Mouse (Mus musculus): ENCODE measurements around the gene Cbx6. TPM values are rescaled to one million over a fixed set of nuclear protein-coding genes. Genes with fewer than 3 reads are reported as not detected.
A peak's percentile ranks its signal among the peaks of the same experiment; 100 is the strongest.
"Not testable (repeated sequence)": the region's sequence is repeated elsewhere in the genome, so short reads cannot be mapped to it uniquely, and the experiment has no call there.

Gene Cbx6
- total RNA-seq, 2 experiments from 2014 or later = 10.6 to 10.8 TPM

DNA sequence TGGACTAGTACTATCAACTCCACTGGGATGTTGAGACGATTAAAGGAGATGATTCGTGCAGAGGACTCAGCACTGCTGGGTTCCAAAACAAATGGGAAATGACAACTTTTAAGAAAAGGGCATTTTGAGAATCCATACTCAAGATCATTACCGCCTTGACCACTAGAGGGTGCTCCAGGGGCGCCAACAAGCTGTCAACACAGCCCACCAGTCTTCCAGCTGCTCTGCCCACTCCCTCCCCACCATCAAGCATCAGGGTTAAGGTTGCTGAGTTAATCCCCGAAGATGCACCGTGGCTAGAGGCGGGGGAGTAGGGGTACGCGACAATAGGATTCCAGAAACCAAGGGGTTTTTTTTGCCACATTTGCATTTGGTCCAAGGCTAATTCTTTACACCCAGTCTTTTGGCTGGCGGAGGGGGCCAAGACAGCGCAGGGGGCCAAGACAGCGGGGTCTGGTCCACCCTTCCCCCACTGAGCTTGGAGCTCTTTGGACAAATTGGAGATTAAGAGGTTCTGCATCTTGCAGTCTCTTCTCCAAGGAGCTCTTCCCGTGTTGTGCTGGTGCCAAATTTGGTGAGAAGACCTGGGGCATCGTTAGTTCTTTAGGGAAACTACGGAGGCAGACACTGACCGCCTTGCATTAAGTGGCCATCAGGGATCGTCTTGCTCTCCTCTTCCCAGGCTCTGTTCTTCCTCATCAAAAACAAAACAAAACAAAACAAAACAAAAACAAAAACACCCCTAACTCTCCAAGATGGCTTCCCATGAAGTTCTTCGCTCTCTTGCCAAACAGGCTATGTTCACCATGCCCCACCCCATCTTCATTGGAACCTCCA, 2.2 kb downstream of the Cbx6 start:
- ATAC-seq (replicated peaks; ENCODE audit: poor library complexity, severe bottlenecking) = peak; percentile 47

- peak; percentile 49; the same call in 1 of the 2 replicates for ATAC-seq (replicated peaks; ENCODE audit: poor library complexity, severe bottlenecking)
Observed at GRCm38 (mm10) chr15:79830388-79830787, 4.1 kb downstream of the Cbx6 start.

DNA sequence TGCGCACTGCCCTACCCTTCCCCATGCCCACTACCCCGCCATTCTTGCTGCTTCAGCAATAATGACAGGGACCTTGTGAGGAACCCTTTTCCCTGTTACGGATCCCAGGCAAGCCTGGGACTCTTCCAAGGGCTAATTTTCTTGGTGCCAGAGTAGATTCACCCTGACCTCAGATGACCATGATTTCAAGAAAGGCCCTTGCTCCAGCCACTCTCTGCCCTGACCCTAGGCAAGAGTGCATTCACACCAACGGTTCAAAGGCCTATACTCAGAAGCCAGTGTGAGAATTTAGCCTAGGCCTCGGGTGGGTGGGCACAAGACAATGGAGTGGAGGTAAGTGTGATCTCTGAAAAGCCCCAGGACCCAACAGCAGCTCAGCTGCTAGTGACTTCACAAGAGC, 5.1 kb downstream of the Cbx6 start:
- ATAC-seq (replicated peaks; ENCODE audit: poor library complexity, severe bottlenecking) = no peak

DNA sequence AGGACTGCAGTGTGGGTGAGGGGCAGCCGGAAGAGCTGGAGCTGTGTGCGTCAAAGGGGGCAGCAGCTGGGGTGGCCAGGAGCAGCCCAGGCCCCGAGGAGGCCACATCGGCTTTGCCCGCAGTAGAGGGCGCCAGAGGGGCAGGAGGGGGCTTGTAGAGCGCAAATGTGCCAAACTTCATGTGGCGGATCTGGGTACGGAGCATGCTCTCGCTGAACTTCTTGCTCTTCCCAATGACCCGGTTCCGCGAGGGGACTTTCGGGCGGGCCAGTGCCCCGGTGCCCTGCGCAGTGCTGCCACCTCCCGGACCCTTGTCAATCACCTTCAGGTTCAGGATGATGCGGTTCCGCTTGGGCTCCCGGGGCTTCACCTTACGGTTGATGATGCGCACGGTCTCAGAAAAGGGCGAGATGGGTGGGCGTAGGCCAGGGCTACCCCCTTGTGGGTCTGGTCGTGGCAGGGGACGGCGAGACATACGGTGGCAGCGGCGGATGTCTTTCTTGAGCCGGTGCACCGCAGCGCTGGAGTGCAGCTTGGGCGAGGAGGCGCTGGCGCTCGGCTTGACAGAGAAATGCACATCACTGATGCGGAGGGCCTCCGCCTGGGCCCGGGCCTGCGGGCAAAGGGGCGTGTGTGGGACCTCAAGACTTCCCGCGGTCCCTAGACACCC, 6.0 kb downstream of the Cbx6 start:
- ATAC-seq (replicated peaks; ENCODE audit: poor library complexity, severe bottlenecking) = no peak

DNA sequence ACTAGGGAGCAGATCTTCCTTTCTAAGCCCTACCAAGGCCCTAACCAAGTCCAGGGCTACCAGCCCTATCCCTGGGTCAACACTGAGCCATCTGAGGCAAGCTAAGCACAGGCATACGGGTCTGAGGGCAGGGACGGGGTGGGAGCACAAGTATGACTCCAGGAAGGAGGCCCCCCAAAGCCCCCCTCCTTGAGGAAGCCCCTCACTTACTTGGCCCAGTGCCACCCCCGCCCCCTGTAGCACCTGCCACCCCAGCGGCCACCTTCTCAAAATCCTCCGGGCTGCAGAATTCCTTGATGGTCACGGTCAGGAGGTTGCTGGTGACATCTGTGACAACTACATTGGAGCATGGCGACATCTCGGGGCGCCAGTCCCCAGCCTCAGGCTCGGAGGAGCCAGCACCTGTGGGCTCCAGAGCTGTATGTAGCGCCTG, 6.7 kb downstream of the Cbx6 start:
- no peak for ATAC-seq (replicated peaks; ENCODE audit: poor library complexity, severe bottlenecking)

DNA sequence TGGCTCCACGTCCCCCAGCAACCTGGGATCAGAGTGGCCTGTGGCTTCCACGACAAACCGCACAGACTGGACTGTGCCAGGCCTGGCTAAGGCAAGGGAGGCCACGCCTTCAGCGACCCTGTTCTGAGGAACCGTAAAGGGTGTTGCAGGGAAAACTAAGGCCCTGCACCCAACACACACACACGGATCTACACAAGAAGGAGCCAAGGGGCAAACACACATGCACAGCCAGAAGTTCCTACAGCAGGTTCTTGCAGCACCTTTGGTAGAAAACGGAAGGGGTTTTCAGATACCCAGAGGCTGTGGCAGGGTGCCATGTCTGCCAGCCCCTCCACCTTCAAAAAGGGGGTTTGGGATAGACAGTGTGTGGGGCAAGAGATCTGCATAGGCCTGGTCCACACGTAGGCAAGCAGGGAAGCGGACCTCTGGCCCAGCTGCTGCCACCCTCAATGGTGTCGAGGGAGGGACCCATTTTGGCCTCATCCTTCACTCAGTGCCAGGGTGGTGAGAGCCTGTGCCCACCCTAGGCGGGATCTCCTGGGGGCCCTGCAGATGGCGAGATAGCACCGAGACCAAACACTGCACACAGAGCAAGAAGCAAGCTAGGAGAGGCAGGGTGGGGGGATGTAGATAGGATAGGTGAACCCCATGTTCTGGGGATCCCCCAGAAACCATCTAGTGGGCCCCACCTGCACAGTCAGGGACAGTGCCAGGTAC, 7.3 kb downstream of the Cbx6 start:
- no peak for ATAC-seq (replicated peaks; ENCODE audit: poor library complexity, severe bottlenecking)

DNA sequence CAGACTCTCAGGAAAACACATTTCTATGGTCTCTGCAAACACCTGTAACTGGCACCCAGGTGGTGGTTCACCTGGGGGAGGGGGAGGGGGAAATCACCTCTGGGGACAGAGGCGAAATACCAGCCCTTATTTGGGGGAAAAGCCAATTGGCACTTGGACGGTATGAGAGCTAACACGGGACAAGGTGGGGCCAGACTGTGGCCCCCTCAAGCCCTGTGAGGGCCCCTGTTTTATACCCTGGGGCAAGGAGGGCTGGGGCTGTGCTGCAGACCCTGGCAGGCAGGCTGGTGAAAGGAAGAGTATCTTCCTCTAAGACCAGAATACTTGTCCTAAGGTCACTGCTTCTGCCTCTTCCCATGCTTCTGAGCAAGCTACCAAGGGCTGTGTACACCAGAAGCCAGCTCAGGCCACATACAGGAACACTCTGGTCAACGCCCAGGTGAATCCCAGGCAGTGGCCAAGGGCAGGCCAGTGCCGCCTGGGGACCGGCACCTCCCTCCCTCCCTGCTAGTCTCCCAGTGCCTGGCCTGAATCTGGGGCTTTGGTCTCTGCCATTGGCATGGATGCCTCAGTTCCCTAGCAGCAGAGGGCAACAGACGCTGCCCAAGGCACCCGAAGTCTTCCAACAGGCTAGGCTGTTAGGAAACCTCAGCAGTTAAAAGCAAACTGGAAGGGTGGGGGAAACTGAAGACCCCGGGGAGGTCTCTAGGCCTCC, 8.1 kb downstream of the Cbx6 start:
- no peak for ATAC-seq (replicated peaks; ENCODE audit: poor library complexity, severe bottlenecking)

- peak; percentile 37; the same call in 1 of the 2 replicates for ATAC-seq (replicated peaks; ENCODE audit: poor library complexity, severe bottlenecking)
Observed at GRCm38 (mm10) chr15:79825146-79825825, 9.2 kb downstream of the Cbx6 start.

- no peak for ATAC-seq (replicated peaks; ENCODE audit: poor library complexity, severe bottlenecking)
Observed at GRCm38 (mm10) chr15:79823588-79824280, 10.8 kb downstream of the Cbx6 start.

GRCm38 (mm10) chr15:79822265-79823199, 12.0 kb downstream of the Cbx6 start:
- ATAC-seq (replicated peaks; ENCODE audit: poor library complexity, severe bottlenecking) = no peak

DNA sequence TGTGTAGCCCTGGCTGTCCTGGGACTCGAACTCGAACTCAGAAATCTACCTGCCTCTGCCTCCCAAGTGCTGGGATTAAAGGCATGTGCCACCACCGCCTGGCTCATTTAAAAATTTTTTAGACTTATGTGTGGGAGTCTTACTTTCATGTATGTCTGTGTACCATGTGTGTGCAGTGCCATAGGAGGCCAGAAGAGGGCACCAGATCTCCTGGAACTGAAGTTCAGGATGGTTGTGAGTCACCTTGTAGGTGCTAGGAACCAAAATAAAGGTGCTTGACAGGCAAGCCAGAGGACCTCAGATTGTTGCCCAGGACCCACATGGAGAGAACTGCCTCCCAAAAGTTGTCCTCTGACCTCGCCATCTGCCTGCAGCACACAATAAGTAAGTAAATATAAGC, 16.2 kb downstream of the Cbx6 start:
- ATAC-seq (replicated peaks; ENCODE audit: poor library complexity, severe bottlenecking) = no peak

DNA sequence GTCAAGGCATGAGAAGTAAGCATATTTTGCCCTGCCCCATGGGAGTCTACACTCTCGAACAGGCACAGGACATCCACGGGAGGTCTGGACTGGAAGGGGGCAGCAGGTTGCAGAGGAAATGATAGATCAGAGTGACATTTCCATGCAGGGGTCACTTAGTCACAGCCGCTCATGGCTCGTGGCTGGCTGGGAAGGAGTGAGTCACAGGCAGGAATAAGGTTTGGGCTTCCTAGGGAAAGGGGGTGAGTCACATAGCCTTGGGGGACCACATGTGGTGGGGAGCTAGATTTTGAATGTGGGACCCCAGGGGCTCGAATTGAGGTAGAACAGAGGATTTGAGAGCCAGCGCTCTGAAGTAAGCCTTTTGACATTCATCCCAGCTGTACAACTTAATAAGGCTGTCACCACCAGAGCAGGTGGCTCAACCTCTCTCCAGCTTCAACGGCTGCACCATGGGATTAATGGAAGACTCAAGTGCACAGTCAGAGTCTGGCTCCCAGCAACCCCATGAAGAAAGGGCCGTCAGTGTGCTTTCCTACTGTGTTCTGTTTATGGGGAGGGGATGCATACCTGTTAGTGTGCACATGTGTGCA, 20.7 kb downstream of the Cbx6 start:
- no peak for ATAC-seq (replicated peaks; ENCODE audit: poor library complexity, severe bottlenecking)

DNA sequence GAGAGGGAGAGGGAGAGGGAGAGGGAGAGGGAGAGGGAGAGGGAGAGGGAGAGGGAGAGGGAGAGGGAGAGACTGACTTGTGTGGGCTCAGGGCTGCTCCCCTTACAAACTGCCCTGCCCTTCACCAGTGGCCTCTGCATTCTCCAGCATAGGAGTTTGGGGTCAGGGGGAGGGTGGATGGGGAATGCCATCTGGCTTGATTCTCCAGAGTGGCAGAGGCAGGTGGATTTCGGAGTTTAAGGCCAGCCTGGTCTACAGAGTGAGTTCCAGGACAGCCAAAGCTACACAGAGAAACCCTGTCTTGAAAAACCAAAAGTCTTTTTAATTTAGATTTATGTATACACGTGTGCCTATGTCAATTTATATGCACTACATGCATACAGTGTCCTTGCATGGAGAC, 21.6 kb downstream of the Cbx6 start:
- not testable (repeated sequence) for ATAC-seq (replicated peaks; ENCODE audit: poor library complexity, severe bottlenecking)

GRCm38 (mm10) chr15:79810997-79811396, 23.5 kb downstream of the Cbx6 start:
- no peak for ATAC-seq (replicated peaks; ENCODE audit: poor library complexity, severe bottlenecking)

- ATAC-seq (replicated peaks; ENCODE audit: poor library complexity, severe bottlenecking) = no peak
Observed at GRCm38 (mm10) chr15:79810061-79810460, 24.4 kb downstream of the Cbx6 start.

DNA sequence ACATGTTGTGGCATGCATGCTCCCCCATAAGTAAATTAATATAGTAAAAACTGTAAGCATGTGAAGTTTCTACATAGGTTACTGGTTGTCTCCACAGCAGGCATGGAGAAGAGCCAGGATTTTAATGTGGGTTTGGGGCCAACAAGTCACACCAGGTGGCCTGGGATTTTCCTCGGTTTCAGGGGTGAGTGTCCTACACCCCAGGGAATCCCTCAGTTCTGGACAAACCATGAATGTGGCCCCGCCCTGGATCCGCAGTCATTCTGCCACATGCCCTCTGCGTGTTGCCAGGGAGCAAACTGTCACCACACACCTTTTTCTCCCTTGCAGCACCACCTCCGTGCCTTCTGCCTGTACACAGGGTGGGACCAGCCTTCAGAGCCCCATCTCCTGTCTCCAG, 25.8 kb downstream of the Cbx6 start:
- ATAC-seq (replicated peaks; ENCODE audit: poor library complexity, severe bottlenecking) = no peak

GRCm38 (mm10) chr15:79808114-79808513, 26.4 kb downstream of the Cbx6 start:
- ATAC-seq (replicated peaks; ENCODE audit: poor library complexity, severe bottlenecking) = peak; percentile 51; the same call in 1 of the 2 replicates

DNA sequence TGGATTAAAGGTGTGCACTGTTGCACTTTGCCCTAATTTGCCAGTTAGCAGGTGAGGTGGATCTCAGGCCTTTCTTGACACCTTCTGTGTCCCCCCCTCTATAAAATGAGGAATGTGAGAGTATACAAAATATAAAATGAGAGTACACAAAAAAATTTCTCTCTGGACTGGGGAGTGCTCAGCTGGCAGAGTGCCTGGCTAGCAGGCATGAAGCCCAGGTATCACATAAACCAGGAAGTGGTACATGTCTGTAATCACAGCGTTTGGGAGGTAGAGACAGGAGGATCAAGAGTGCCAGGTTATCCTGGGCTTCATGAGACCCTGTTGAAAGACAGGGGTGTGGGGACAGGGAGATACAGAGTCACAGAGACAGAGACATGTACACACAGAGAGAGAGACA, 27.4 kb downstream of the Cbx6 start:
- no peak for ATAC-seq (replicated peaks; ENCODE audit: poor library complexity, severe bottlenecking)
